Mouse (Mus musculus) hindbrain, postnatal 0 days (tissue): ENCODE measurements at regions not wholly inside any gene's neighbourhood (a gene's known extent, or its start where the extent isn't known, plus 50 kb on each side); places are given as distances from the start of the nearest gene placed in this dataset.
A peak's percentile ranks its signal among the peaks of the same experiment; 100 is the strongest.

Source experiments
- ATAC-seq: fragments of 200-750 bp; cut with Nextera tagmentation; 2 replicates; pipeline ENCODE4 v1.8.0; 2017; ENCODE audit warnings: mild to moderate bottlenecking, moderate TSS enrichment, moderate library complexity
- DNase-seq: peaks from one replicate; pipeline ENCODE4 v3.0.0-alpha.2; 2015; ENCODE audit warnings: low spot score
- H3K27ac ChIP-seq: fragments of 300-500 bp; sonication (generic); 2 replicates; pipeline ENCODE4 v1.5.1; 2014; ENCODE audit warnings: mild to moderate bottlenecking
- H3K27me3 ChIP-seq: fragments of 300-500 bp; sonication (generic); 2 replicates; pipeline ENCODE4 v1.6.1; 2014; ENCODE audit warnings: low read length, mixed read lengths; ENCODE audit not compliant: insufficient read depth
- H3K36me3 ChIP-seq: fragments of 300-500 bp; sonication (generic); 2 replicates; pipeline ENCODE4 v1.6.1; 2014; ENCODE audit warnings: low read length, mixed read lengths; ENCODE audit not compliant: insufficient read depth
- H3K4me1 ChIP-seq: fragments of 300-500 bp; sonication (generic); 2 replicates; pipeline ENCODE4 v1.6.1; 2014; ENCODE audit warnings: antibody characterized with exemption, low read length, mixed read lengths; ENCODE audit not compliant: insufficient read depth
- H3K4me2 ChIP-seq: fragments of 300-500 bp; sonication (generic); 2 replicates; pipeline ENCODE4 v1.6.1; 2014; ENCODE audit warnings: low read depth, mild to moderate bottlenecking, low read length, moderate library complexity, mixed read lengths
- H3K4me3 ChIP-seq: fragments of 300-500 bp; sonication (generic); 2 replicates; pipeline ENCODE4 v1.5.1; 2014; ENCODE audit warnings: low read length
- H3K9ac ChIP-seq: fragments of 300-500 bp; sonication (generic); replicated peaks from 2 replicates; pipeline ENCODE4 v1.6.1; 2014; ENCODE audit warnings: mild to moderate bottlenecking, low read length, moderate library complexity, mixed read lengths
- H3K9me3 ChIP-seq: fragments of 300-500 bp; sonication (generic); 2 replicates; pipeline ENCODE4 v1.6.1; 2016; ENCODE audit warnings: low read length, mixed read lengths
- CTCF ChIP-seq: IDR thresholded peaks from 2 replicates; pipeline ENCODE4 v1.5.1; 2016; ENCODE audit warnings: antibody characterized with exemption, control low read depth, low read depth
- WGBS: fragments of 180-500 bp; shearing (Covaris S2); extraction: QIAGEN DNeasy Blood & Tissue Kit; methylation state at CpG from one replicate; pipeline ENCODE4 v1.1.7; 2014; 5-methylcytosine and 5-hydroxymethylcytosine counted together

- no peak for TF ChIP-seq CTCF
- H3K4me1 ChIP-seq, result no peaks in the 10 kb centered on the region
- H3K27me3 ChIP-seq, result no peaks in the 10 kb centered on the region
- ATAC-seq, result no peak
- H3K9me3 ChIP-seq, result no peaks in the 10 kb centered on the region
- no peak for DNase-seq
- H3K4me3 ChIP-seq, result no peak overlapping the region
- 63% methylated on average over 7 of the region's 7 CpGs for WGBS
- H3K27ac ChIP-seq, result no peak overlapping the region
- H3K36me3 ChIP-seq, result no peaks in the 10 kb centered on the region
- H3K4me2 ChIP-seq, result no peak overlapping the region
- no peak overlapping the region for H3K9ac ChIP-seq
Measured at GRCm38 (mm10) chr1:163505035-163505434, 101.6 kb upstream of the Gorab start.

GRCm38 (mm10) chr1:163502557-163502956 is 99.1 kb upstream of the Gorab start:
- H3K36me3 ChIP-seq, result no peaks in the 10 kb centered on the region
- no peaks in the 10 kb centered on the region for H3K4me1 ChIP-seq
- no peaks in the 10 kb centered on the region for H3K27me3 ChIP-seq
- WGBS, result 87% methylated on average over 1 of the region's 1 CpGs
- no peak overlapping the region for H3K4me3 ChIP-seq
- no peak overlapping the region for H3K27ac ChIP-seq
- no peak overlapping the region for H3K9ac ChIP-seq
- H3K4me2 ChIP-seq, result no peak overlapping the region
- TF ChIP-seq CTCF, result no peak
- H3K9me3 ChIP-seq, result no peaks in the 10 kb centered on the region
- ATAC-seq (no peak), DNase-seq (no peak)

GRCm38 (mm10) chr1:163498398-163498958 is 95.0 kb upstream of the Gorab start:
- 92% methylated on average over 5 of the region's 5 CpGs for WGBS
- H3K9ac ChIP-seq, result no peak overlapping the region
- DNase-seq, result no peak
- H3K27ac ChIP-seq, result no peak overlapping the region
- ATAC-seq, result no peak
- no peaks in the 10 kb centered on the region for H3K4me1 ChIP-seq
- no peak for TF ChIP-seq CTCF
- H3K9me3 ChIP-seq, result no peaks in the 10 kb centered on the region
- no peak overlapping the region for H3K4me2 ChIP-seq
- no peaks in the 10 kb centered on the region for H3K27me3 ChIP-seq
- H3K4me3 ChIP-seq, result no peak overlapping the region
- H3K36me3 ChIP-seq, result no peaks in the 10 kb centered on the region

GRCm38 (mm10) chr1:163496416-163496815 is 92.9 kb upstream of the Gorab start:
- no peaks in the 10 kb centered on the region for H3K27me3 ChIP-seq
- no peaks in the 10 kb centered on the region for H3K36me3 ChIP-seq
- H3K4me3 ChIP-seq, result no peak overlapping the region
- no peak for TF ChIP-seq CTCF
- no peak overlapping the region for H3K27ac ChIP-seq
- H3K9ac ChIP-seq, result no peak overlapping the region
- no peaks in the 10 kb centered on the region for H3K9me3 ChIP-seq
- DNase-seq, result no peak
- no peak for ATAC-seq
- WGBS, result 70% methylated on average over 1 of the region's 1 CpGs
- no peaks in the 10 kb centered on the region for H3K4me1 ChIP-seq
- H3K4me2 ChIP-seq, result no peak overlapping the region

GRCm38 (mm10) chr1:163488532-163488931 is 85.1 kb upstream of the Gorab start:
- Histone ChIP-seq H3K4me2 (no peak overlapping the region), H3K9me3 (no peaks in the 10 kb centered on the region), H3K4me1 (no peaks in the 10 kb centered on the region), H3K27me3 (no peaks in the 10 kb centered on the region), H3K36me3 (no peaks in the 10 kb centered on the region), H3K9ac (no peak overlapping the region), H3K27ac (no peak overlapping the region), H3K4me3 (no peak overlapping the region)
- ATAC-seq (no peak), DNase-seq (no peak)
- WGBS, result 58% methylated on average over 6 of the region's 6 CpGs
- TF ChIP-seq CTCF, result no peak

- ATAC-seq, result no peak
- no peaks in the 10 kb centered on the region for H3K9me3 ChIP-seq
- H3K36me3 ChIP-seq, result no peaks in the 10 kb centered on the region
- DNase-seq, result peak; percentile 2
- H3K27me3 ChIP-seq, result no peaks in the 10 kb centered on the region
- H3K4me3 ChIP-seq, result no peak overlapping the region
- no peak overlapping the region for H3K4me2 ChIP-seq
- H3K9ac ChIP-seq, result no peak overlapping the region
- 64% methylated on average over 4 of the region's 4 CpGs for WGBS
- TF ChIP-seq CTCF, result no peak
- no peaks in the 10 kb centered on the region for H3K4me1 ChIP-seq
- no peak overlapping the region for H3K27ac ChIP-seq
Measured at GRCm38 (mm10) chr1:163488109-163488508, 84.6 kb upstream of the Gorab start.

GRCm38 (mm10) chr1:163483098-163483497 is 79.6 kb upstream of the Gorab start:
- DNase-seq (no peak), ATAC-seq (no peak)
- Histone ChIP-seq H3K4me3 (no peak overlapping the region), H3K27me3 (no peaks in the 10 kb centered on the region), H3K27ac (no peak overlapping the region), H3K36me3 (no peaks in the 10 kb centered on the region), H3K9ac (no peak overlapping the region), H3K9me3 (no peaks in the 10 kb centered on the region), H3K4me1 (no peaks in the 10 kb centered on the region), H3K4me2 (no peak overlapping the region)
- 87% methylated on average over 3 of the region's 3 CpGs for WGBS
- TF ChIP-seq CTCF, result no peak
